Comparison of ENCODE assay signal across 12 mouse cellular contexts in the genomic region with DNA sequence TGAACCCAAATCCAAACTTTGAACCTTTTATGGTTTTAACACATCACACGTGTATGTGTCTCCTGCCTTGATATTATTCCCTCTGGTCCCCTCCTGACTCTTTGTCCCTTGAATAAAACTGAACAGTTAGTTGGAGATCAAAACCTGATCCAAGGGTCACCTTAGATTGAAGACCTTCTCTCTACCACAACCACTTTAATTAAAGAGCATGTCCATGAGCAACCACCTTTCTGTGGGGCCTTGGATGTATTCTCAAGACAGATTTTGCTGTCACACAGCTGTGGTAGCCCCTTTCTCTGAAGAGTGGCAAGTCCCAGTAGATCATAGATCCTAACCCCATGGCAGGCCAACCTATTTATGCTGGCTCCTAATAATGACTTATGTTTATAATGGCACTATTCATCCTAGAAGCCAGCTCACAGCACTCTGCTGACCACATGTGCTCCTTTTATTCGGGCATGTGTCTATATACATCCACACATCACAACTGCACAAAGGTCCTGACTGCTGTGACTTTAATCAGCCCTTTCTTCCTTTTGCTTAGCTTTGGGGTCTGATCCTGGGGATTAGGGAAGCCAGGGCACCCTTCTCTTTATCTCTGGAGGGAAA.
"Had no signal": no experiment of that assay in that cellular context is flagged by ENCODE, and none has a peak within 500 bp of the region (broad histone marks: within the 10 kb centered on the region; RNA-seq: fewer than 3 reads in every experiment).

No protein-coding gene starts in this region.

- H3K4me2 ChIP-seq: liver, embryonic 11.5 days; liver, embryonic 15.5 days; neural tube, embryonic 13.5 days had no signal

- H3K9ac ChIP-seq: liver, embryonic 15.5 days; neural tube, embryonic 13.5 days had no signal

- H3K4me1 ChIP-seq: limb, embryonic 10.5 days; liver, embryonic 15.5 days; neural tube, embryonic 13.5 days had no signal

- H3K9me3 ChIP-seq: limb, embryonic 10.5 days; liver, embryonic 15.5 days; neural tube, embryonic 13.5 days had no signal

- H3K27ac ChIP-seq: left cerebral cortex, adult 2 months; limb, embryonic 10.5 days; liver, embryonic 15.5 days; neural tube, embryonic 13.5 days had no signal

- DNase-seq: kidney, adult 18-20 months; kidney, postnatal 10 days; kidney, postnatal 4 days; lung, adult 2 months; lung, postnatal 10 days; right cerebral cortex, postnatal 25 days; thymus, postnatal 36 days had no signal

- H3K27me3 ChIP-seq: liver, embryonic 15.5 days; neural tube, embryonic 13.5 days had no signal

- H3K36me3 ChIP-seq: limb, embryonic 10.5 days; liver, embryonic 15.5 days; neural tube, embryonic 13.5 days had no signal

- H3K4me3 ChIP-seq: left cerebral cortex, adult 2 months; limb, embryonic 10.5 days; liver, embryonic 15.5 days; neural tube, embryonic 13.5 days had no signal
